Mouse (Mus musculus) left cerebral cortex, adult 6 months (tissue): ENCODE results near the gene Vars. TPM values are rescaled to one million over a fixed set of nuclear protein-coding genes. Genes with fewer than 3 reads are reported as not detected.

Source experiments
- long read RNA-seq, 2 experiments: library from polyadenylated mRNA; unstranded; transcript quantifications; one replicate each; pipeline ENCODE4 v2.0.0; 2019 to 2020
- polyA plus RNA-seq: library from polyadenylated mRNA; unstranded; fragments of <200 nt; fragmentation: Nextera tagmentation; gene quantifications from 2 replicates; pipeline ENCODE4 v1.2.3, GENCODE M21; 2021

Gene Vars
- polyA plus RNA-seq = 15.7 and 17.2 TPM in 2 replicates
- long read RNA-seq, experiment 1, full-length matches to known transcripts = 97 of 160 reads
- long read RNA-seq, experiment 1, partial matches to known transcripts = 29 of 160 reads
- long read RNA-seq, experiment 1, other reads (novel, unspliced or antisense) = 34 of 160 reads
- long read RNA-seq, experiment 2, full-length matches to known transcripts = 3 of 14 reads
- long read RNA-seq, experiment 2, partial matches to known transcripts = 11 of 14 reads
- long read RNA-seq, experiment 2, other reads (novel, unspliced or antisense) = 0 of 14 reads

DNA sequence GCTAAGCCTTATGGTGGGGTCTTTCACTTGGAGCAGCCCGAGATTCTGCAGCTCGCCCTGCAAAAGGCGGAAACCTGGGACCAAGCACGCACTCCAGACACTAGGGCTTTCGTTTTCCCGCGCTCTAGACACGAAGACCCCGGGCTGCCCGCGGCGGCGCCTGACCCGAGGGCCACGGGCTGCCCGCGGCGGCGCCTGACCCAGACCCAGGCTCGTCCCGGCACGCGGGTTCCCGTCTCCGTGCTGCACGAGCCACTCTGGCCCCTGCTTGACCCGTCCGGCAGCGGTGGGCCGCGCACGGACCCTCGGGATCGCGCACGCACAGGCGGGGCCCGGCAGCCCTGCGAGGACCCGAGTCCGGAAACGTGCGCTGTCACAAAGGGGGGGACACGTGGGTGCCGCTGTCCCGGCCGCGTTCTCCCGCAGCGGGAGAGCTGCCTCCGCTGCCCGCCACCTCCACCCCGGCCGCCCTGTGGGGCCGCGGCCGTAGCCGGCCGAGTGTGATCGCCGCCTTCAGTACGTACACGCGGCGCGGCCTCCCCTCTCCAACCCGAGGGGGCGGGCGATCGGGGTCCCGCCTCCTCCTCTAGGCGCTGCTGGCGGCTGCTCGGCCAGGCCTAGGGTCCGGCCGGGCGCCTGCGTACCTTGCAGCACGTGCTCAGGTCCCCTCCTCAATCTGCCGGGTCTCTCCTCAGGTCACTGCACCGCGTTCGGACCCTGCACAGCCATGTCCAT, at the start of gene Vars:
TSS of gene Vars (plus strand) at position 271 of the 735 bp plus-strand sequence.

DNA sequence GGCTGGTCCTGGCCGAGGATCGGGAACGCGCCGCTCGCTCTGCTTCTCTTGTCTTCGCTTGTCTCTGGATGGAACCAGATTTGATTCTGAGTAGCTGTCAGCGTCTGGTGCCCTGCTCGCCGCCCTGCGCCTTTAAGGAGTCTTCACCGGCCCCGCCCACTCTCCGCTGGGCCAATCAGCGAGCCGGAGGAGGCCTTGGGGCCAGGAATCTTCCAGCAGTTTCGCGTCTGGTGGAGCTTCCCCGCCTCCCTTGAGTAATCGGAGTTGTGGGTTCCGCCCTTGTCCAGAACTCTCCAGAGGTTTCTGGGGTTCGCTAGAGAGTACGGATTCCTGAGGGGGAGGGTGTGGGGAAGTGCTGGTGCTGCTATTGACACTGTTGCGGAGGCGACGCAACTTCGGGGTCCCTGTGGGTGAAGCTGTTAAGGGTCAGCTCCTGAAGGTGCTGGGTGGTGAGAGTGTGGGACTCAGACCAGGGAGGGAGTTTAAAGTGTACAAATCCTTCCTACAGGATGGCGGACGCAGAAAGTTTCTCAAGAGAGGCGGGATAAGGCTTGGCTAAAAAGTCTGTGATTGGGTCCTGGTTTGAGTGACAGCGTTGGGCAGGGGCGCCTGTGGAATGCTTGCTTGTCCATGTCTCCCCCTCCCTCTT, 41.5 kb upstream of the Vars start, which contains the start of gene Hspa1b:
TSS of gene Hspa1b (minus strand) at position 109 of the 649 bp plus-strand sequence.

DNA sequence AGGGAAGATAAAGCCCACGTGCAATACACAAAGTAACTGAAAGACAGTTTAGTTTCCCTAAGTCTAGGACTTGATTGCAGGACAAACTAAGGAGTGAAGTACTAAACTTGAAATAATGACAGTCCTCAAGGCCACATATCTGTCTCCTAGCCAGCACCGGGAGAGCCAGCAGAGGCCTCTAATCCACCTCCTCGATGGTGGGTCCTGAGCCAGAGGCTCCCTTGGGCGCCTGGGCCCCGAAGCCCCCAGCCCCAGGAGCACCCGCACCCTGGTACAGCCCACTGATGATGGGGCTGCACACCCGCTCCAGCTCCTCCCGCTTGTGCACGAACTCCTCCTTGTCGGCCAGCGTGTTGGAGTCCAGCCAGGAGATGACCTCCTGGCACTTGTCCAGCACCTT, 31.0 kb upstream of the Vars start, which contains the start of gene Gm20481:
TSS of gene Gm20481 (plus strand) at position 91 of the 400 bp plus-strand sequence.

DNA sequence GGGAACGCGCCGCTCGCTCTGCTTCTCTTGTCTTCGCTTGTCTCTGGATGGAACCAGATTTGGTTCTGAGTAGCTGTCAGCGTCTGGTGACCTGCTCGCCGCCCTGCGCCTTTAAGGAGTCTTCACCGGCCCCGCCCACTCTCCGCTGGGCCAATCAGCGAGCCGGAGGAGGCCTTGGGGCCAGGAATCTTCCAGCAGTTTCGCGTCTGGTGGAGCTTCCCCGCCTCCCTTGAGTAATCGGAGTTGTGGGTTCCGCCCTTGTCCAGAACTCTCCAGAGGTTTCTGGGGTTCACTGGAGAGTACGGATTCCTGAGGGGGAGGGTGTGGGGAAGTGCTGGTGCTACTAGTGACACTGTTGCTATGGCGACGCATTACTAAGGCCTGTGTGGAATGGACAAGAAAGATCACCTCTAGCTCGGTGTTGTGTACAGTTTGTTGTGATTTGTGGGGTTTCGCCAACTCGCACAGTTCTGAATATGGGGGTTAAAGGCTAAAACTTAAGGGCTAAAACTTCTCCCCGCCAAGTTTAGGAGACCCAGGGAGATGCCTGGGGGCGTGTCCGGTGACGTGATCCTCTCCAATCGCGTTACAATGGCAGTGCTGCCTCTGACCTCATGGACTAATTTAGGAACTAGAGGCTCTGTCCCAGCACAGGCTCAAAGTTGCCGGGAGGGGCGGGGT, 28.6 kb upstream of the Vars start, which contains the start of the genes Hspa1a and Hspa1l:
TSS of gene Hspa1a (minus strand) at position 88 of the 681 bp plus-strand sequence.
TSS of gene Hspa1l (plus strand) at position 635 of the 681 bp plus-strand sequence.

DNA sequence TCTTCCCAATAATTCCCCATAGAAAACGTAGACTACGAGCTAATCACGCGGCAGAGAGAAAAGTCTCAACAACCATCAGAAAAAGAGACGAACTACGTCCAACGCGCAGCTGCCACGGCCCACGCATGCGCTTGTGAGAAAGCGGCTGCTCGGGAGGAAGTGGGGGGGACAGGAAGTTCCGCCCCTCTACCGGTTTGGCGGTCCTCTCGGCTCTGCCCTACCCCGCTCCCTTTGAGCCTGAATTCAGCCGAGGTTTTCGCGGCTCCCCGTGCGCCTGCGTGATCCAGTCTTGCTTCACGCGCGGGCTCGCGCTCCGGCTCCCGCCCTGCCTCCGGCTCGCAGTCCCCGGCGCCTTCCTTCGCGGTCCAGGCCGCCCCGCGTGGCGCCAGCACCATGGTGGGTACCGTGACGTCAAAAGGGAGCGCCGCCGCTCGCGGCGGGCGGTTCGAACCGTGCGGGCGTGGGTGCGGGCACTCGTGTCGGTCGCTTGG, 19.1 kb upstream of the Vars start, which contains the start of gene Lsm2:
TSS of gene Lsm2 (plus strand) at position 173 of the 491 bp plus-strand sequence.

DNA sequence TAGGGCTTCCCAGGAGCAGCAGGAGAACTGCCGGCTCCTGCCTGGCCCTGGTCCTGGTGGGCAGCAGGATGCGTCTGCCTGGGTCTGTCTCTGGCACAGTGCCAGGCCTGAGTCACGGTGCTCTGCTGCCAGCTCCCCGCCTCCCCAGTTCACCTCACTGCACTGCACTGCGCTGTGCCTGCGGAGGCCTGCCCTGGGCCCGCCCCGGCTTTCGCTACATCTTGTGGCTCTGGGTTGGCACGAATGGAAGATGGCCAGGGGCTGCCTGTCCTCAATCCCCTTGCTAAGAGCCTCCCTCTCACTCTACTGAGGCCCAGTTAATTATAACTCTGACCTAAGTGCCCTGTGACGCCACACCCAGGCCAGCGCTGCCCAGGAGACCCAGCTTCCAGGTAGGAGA, 15.6 kb downstream of the Vars start, which contains the start of gene Vwa7:
TSS of gene Vwa7 (plus strand) at position 204 of the 400 bp plus-strand sequence.

DNA sequence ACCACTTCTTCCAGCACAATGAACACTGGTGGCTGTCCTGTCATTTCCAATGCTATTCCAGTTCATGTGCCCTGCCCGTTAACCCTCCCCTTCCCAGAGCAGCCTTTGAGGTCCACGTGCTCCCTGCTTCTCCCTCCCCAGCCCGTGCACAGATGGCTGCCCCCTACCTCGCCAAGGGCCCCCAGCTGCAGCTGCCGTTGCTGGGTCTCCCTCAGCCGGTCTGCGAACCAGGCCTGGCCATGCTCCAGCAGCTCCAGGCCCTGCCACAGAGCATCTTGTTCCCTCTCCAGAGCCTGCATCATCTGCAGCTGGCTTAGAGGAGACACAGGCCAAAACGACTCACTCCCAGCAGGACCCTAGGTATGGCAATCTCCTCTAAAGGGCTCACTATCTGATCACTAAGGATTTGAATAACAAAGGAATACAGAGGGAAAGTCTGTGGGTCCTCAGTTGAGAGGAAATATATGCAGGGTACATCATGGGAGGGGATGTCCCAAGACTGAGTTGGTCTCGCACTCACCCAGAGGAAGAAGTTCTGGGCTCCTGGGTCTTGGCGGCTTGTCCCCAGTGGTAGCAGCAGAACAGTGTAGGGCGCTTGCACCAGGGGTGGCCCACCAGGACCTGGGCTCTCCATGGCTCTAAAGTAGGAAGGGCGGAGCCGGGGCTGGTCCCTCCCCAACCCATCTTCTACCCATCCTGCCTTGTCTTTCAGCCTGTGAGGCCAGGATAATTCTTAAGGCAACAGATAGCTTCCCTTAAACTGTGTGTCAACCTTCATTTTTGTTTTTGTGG, 26.7 kb downstream of the Vars start, which contains the start of gene Sapcd1:
TSS of gene Sapcd1 (minus strand) at position 740 of the 792 bp plus-strand sequence.

DNA sequence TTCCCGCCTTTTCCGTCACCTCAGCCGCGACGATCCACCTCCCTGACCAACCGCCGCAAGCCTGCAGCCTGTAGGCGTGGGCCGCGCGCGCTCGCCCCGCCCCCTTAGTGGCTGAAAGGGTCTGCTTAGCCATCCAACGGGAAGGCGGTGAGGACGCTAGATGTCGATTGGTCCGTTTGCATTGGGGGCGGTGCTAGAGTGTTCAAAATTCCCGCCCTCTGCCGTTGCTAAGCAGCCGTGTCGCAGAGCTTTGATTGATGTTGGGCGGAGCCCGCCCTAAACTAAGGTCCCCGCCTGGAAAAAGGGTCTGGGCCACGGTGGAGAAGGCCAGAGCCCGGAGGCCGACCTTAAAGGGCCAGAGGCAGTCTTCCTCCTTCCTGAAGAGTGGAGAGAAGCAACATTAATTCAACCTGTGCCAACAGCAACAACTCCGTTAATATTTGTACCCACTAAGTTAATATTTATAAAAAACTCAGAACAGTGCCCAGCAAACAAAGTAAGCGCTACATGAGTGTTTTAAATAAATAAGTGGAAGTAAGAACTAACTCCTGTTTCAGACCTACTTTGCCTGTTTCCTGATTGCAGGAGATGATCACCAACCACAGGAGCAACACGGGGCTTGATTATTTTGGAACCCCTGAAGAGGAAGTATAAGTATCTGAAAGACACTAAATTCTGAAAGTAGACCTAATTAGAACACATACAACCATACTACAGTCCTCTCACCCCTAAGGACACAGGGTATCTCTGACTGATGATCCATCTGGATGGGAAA, 46.1 kb downstream of the Vars start, which contains the start of gene Msh5:
TSS of gene Msh5 (minus strand) at position 65 of the 775 bp plus-strand sequence.

DNA sequence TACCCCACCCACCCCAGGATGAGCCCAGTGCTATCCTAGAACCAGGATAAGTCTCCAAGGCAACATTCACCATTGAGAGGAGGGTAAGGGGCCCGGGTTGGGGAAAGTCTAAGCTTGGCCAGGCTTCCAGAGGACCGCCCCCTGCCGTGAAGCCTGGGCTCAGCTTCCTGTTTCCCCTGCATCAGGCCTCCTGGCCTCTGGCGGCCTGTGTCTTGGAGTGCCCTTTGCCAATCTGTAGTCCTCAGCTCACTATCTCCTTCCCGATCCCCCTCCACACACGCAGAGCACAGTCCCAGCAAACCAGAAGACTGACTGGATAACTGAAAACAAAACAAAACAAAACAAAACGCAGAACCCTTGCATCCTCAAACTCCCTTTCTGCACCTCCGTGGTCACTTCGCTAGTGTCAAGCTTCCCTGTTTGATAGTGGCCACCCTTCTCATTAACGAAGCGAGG, 48.8 kb downstream of the Vars start, which contains the start of gene Clic1:
TSS of gene Clic1 (plus strand) at position 406 of the 456 bp plus-strand sequence.

DNA sequence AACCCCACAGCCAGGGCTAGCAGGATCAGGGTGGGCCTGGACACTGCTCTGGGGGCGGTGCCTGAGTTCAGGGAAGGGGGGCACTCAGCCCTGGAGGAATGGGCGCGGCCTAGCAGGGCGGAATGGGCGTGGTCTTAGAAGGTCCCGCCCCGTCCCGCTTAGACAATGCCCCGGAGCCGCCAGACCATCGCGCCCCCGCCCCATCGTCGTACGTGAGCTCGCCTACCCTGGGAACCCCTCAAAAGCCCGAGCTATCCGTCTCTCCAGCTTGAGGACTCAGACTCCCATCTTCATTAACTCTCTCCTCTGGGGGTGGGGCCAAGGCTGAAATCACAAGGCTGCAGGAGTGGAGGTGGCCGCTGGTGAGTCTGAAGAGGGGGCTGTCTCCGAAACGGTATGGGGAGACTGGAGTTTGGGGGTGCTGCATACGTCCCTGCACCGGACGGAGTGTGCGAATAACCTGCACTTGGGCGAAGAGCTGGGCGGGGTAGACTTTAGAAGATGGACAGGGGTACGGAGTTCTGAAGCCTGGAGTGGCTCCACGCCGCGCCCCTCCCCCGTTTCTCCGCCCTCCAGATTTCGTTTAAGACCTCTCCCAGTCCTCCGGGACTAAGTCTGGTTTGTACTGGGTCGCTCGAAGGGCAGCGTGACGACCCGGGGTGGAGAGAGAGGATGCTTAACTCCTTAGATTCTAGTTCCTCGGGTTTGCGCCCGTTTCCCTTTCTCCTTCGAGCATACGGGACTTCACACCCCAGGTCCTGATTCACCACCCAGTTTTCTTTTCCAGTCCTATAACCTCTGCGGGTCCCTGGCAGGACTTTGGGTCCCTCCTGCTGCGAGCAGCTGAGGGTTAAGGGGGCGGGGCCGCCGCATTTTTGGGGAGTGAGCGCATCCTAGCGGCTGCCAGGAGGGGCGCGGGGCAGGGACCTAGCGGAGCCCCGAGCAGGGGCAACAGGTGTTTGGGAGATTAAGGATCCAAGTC, 58.4 kb downstream of the Vars start, which contains the start of gene Ddah2:
TSS of gene Ddah2 (plus strand) at position 125 of the 982 bp plus-strand sequence.

DNA sequence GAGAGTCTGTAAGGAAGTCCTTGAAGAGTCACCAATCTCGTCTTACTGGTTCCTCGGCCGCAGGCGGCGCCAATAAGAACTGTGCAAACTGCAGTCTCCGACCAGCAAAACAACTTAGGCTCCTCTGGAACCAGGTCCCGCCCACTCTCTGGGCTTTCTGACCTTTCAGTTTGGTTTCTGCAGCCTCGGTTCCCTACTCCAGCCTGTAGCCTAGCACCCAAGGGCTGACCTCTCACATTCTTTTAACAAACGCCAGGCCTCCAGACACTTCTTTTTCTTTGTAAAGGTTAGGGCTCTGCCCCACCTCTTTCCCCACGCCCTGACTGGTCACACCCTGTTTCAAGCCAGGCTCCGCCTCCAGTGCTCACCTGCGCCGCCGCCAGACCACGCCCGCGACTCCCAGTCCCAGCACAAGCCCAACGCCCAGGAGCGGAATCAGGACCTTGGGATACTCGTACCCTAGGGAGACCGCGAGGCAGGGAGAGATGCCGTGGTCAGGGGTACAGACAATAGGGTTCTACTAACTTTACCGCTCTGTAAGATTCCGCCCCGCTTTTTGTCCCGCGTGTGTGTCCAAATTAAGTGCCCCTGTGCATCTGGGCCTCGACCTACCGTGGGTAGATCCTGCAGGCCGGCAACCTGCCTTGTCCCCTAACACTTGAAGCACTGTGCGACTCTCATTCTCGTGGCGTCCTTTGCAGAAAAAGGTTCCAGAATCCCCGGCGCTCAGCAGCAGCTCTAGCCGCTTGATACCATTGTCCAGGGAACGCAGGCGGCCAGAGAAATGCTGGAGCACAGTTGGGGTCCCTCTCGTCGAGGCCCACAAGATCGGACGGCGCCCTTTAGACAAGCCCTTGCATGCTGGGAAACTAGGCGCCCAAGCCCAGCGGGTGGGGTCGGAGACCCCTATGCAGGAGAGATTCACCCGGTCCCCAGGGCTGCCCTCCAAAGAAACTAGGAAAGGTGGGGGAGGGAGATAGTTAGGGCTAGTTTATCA, 64.5 kb downstream of the Vars start, which contains the start of gene Ly6g6c:
TSS of gene Ly6g6c (plus strand) at position 438 of the 997 bp plus-strand sequence.

Other genes starting within 250 kb of the Vars start
- gene Cyp21a1, start 196.4 kb upstream of the Vars start, polyA plus RNA-seq = not detected in 2 replicates
- gene Stk19, start 164.0 kb upstream of the Vars start, polyA plus RNA-seq = 60.8 and 64.9 TPM in 2 replicates
- gene Dxo, start 164.0 kb upstream of the Vars start, polyA plus RNA-seq = 25.6 and 26.2 TPM in 2 replicates
- gene Skiv2l, start 150.8 kb upstream of the Vars start, polyA plus RNA-seq = 20.2 and 21.7 TPM in 2 replicates
- gene Nelfe, start 150.6 kb upstream of the Vars start, polyA plus RNA-seq = 34.1 and 37.6 TPM in 2 replicates
- gene Cfb, start 138.5 kb upstream of the Vars start, polyA plus RNA-seq = 0.39 and 0.50 TPM in 2 replicates
- gene Zbtb12, start 121.5 kb upstream of the Vars start, polyA plus RNA-seq = 0.17 and 0.25 TPM in 2 replicates
- gene Gm20547, start 118.9 kb upstream of the Vars start, polyA plus RNA-seq = not detected in 2 replicates
- gene C2, start 102.7 kb upstream of the Vars start, polyA plus RNA-seq = 2.7 and 3.3 TPM in 2 replicates
- gene Ehmt2, start 102.5 kb upstream of the Vars start, polyA plus RNA-seq = 20.4 and 20.9 TPM in 2 replicates
- 0.48 TPM in 2 replicates for gene Slc44a4, start 86.5 kb upstream of the Vars start, polyA plus RNA-seq
- 30.2 and 37.0 TPM in 2 replicates for gene Neu1, start 69.7 kb upstream of the Vars start, polyA plus RNA-seq
- gene Hspa1b, start 41.7 kb upstream of the Vars start, polyA plus RNA-seq = 0.48 and 1.1 TPM in 2 replicates
- gene Gm20481, start 31.1 kb upstream of the Vars start, polyA plus RNA-seq = not detected in 2 replicates
- gene Hspa1a, start 28.8 kb upstream of the Vars start, polyA plus RNA-seq = 5.3 and 7.0 TPM in 2 replicates
- 0.90 and 1.5 TPM in 2 replicates for gene Hspa1l, start 28.3 kb upstream of the Vars start, polyA plus RNA-seq
- 33.6 and 33.9 TPM in 2 replicates for gene Lsm2, start 19.1 kb upstream of the Vars start, polyA plus RNA-seq
- gene Vwa7, start 15.6 kb downstream of the Vars start, polyA plus RNA-seq = 0.13 and 0.25 TPM in 2 replicates
- gene Sapcd1, start 27.0 kb downstream of the Vars start, polyA plus RNA-seq = 0.89 and 0.92 TPM in 2 replicates
- gene Msh5, start 45.8 kb downstream of the Vars start, polyA plus RNA-seq = 0.37 and 0.45 TPM in 2 replicates
- 22.7 and 26.4 TPM in 2 replicates for gene Clic1, start 49.0 kb downstream of the Vars start, polyA plus RNA-seq
- gene Ddah2, start 58.0 kb downstream of the Vars start, polyA plus RNA-seq = 20.0 and 22.8 TPM in 2 replicates
- gene Ly6g6c, start 64.4 kb downstream of the Vars start, polyA plus RNA-seq = not detected in 2 replicates
- not detected in 2 replicates for gene Mpig6b, start 65.2 kb downstream of the Vars start, polyA plus RNA-seq
- gene Ly6g6e, start 75.9 kb downstream of the Vars start, polyA plus RNA-seq = 2.4 and 3.7 TPM in 2 replicates
- gene Ly6g6d, start 77.1 kb downstream of the Vars start, polyA plus RNA-seq = 1.6 and 2.3 TPM in 2 replicates
- 1.6 and 2.2 TPM in 2 replicates for gene Ly6g6f, start 84.6 kb downstream of the Vars start, polyA plus RNA-seq
- 102 and 121 TPM in 2 replicates for gene Abhd16a, start 88.3 kb downstream of the Vars start, polyA plus RNA-seq
- not detected in 2 replicates for gene Ly6g5c, start 107.3 kb downstream of the Vars start, polyA plus RNA-seq
- gene Ly6g5b, start 114.4 kb downstream of the Vars start, polyA plus RNA-seq = not detected in 2 replicates
- 21.2 and 22.7 TPM in 2 replicates for gene Gpank1, start 120.5 kb downstream of the Vars start, polyA plus RNA-seq
- 240 and 277 TPM in 2 replicates for gene Csnk2b, start 121.1 kb downstream of the Vars start, polyA plus RNA-seq
- 32.3 and 43.2 TPM in 2 replicates for gene D17H6S53E, start 125.4 kb downstream of the Vars start, polyA plus RNA-seq
- gene Apom, start 131.1 kb downstream of the Vars start, polyA plus RNA-seq = not detected in 2 replicates
- gene Bag6, start 134.2 kb downstream of the Vars start, polyA plus RNA-seq = 59.0 and 84.6 TPM in 2 replicates
- gene Prrc2a, start 163.9 kb downstream of the Vars start, polyA plus RNA-seq = 14.9 and 37.9 TPM in 2 replicates
- 32.2 and 36.1 TPM in 2 replicates for gene Aif1, start 175.1 kb downstream of the Vars start, polyA plus RNA-seq
- gene Lst1, start 187.5 kb downstream of the Vars start, polyA plus RNA-seq = 26.1 and 36.8 TPM in 2 replicates
- gene Ltb, start 193.5 kb downstream of the Vars start, polyA plus RNA-seq = 0.48 and 0.93 TPM in 2 replicates
- gene Tnf, start 201.0 kb downstream of the Vars start, polyA plus RNA-seq = not detected in 2 replicates
- gene Lta, start 204.4 kb downstream of the Vars start, polyA plus RNA-seq = 0.15 TPM in 1 of 2 replicates, not detected in the other
- not detected in 2 replicates for gene Gm16181, start 219.8 kb downstream of the Vars start, polyA plus RNA-seq
- gene Atp6v1g2, start 232.7 kb downstream of the Vars start, polyA plus RNA-seq = 636 and 753 TPM in 2 replicates
- 8.9 and 9.3 TPM in 2 replicates for gene Nfkbil1, start 234.8 kb downstream of the Vars start, polyA plus RNA-seq
- 165 and 169 TPM in 2 replicates for gene Ddx39b, start 240.8 kb downstream of the Vars start, polyA plus RNA-seq